Mouse (Mus musculus): ENCODE data around the gene Bloc1s6. TPM values are rescaled to one million over a fixed set of nuclear protein-coding genes. Genes with fewer than 3 reads are reported as not detected.

Gene Bloc1s6
- polyA plus RNA-seq, 1 experiment from 2014 or later: 49.6 TPM

- Histone ChIP-seq H3K9ac (ENCODE audit: low read length) (no peak overlapping the region), H3K36me3 (ENCODE audit: control insufficient read depth, insufficient read depth, low read length) (peaks cover 44% of the 10 kb centered on the region), H3K27ac (ENCODE audit: low read depth) (no peak overlapping the region), H3K4me2 (ENCODE audit: low read length) (no peak overlapping the region), H3K4me1 (replicated peaks; ENCODE audit: control insufficient read depth, insufficient read depth, low read length) (no peaks in the 10 kb centered on the region), H3K9me3 (ENCODE audit: control insufficient read depth, low read length) (no peaks in the 10 kb centered on the region), H3K27me3 (replicated peaks; ENCODE audit: control insufficient read depth, insufficient read depth, low read length) (no peaks in the 10 kb centered on the region), H3K4me3 (ENCODE audit: low read depth, low read length) (no peak overlapping the region)
- no peak for ATAC-seq (replicated peaks; ENCODE audit: low FRiP score, low TSS enrichment, low read depth)
- WGBS: 89% methylated on average over 9 of the region's 9 CpGs
- peak; percentile 39 for DNase-seq (ENCODE audit: low spot score)
Measured at GRCm38 (mm10) chr2:122746461-122746860, 8.2 kb downstream of the Bloc1s6 start.

- Histone ChIP-seq H3K4me3 (ENCODE audit: low read depth, low read length) (no peak overlapping the region), H3K36me3 (ENCODE audit: control insufficient read depth, insufficient read depth, low read length) (0 out of 2 replicates have a peak, but pooled peaks cover under 1% of the 10 kb centered on the region), H3K9me3 (ENCODE audit: control insufficient read depth, low read length) (no peaks in the 10 kb centered on the region), H3K4me2 (ENCODE audit: low read length) (no peak overlapping the region), H3K9ac (ENCODE audit: low read length) (no peak overlapping the region), H3K27ac (ENCODE audit: low read depth) (no peak overlapping the region), H3K27me3 (replicated peaks; ENCODE audit: control insufficient read depth, insufficient read depth, low read length) (no peaks in the 10 kb centered on the region), H3K4me1 (replicated peaks; ENCODE audit: control insufficient read depth, insufficient read depth, low read length) (no peaks in the 10 kb centered on the region)
- DNase-seq (ENCODE audit: low spot score) (peak; percentile 95), ATAC-seq (replicated peaks; ENCODE audit: low FRiP score, low TSS enrichment, low read depth) (no peak)
- 15% methylated on average over 7 of the region's 7 CpGs for WGBS
Measured at GRCm38 (mm10) chr2:122753739-122754343, 15.5 kb downstream of the Bloc1s6 start.

GRCm38 (mm10) chr2:122759791-122760190 is 21.5 kb downstream of the Bloc1s6 start:
- 94% methylated on average over 1 of the region's 1 CpGs for WGBS
- H3K4me1 ChIP-seq (replicated peaks; ENCODE audit: control insufficient read depth, insufficient read depth, low read length): no peaks in the 10 kb centered on the region
- DNase-seq (ENCODE audit: low spot score) (no peak), ATAC-seq (replicated peaks; ENCODE audit: low FRiP score, low TSS enrichment, low read depth) (no peak)
- no peaks in the 10 kb centered on the region for H3K9me3 ChIP-seq (ENCODE audit: control insufficient read depth, low read length)
- no peak overlapping the region for H3K4me2 ChIP-seq (ENCODE audit: low read length)
- H3K27ac ChIP-seq (ENCODE audit: low read depth): no peak overlapping the region
- H3K36me3 ChIP-seq (ENCODE audit: control insufficient read depth, insufficient read depth, low read length): no peaks in the 10 kb centered on the region
- H3K27me3 ChIP-seq (replicated peaks; ENCODE audit: control insufficient read depth, insufficient read depth, low read length): peaks cover 11% of the 10 kb centered on the region; the same call in 1 of the 2 replicates
- no peak overlapping the region for H3K9ac ChIP-seq (ENCODE audit: low read length)
- no peak overlapping the region for H3K4me3 ChIP-seq (ENCODE audit: low read depth, low read length)

GRCm38 (mm10) chr2:122762991-122763390 is 24.7 kb downstream of the Bloc1s6 start:
- no peak for DNase-seq (ENCODE audit: low spot score)
- H3K27ac ChIP-seq (ENCODE audit: low read depth): no peak overlapping the region
- no peak overlapping the region for H3K4me2 ChIP-seq (ENCODE audit: low read length)
- no peaks in the 10 kb centered on the region for H3K9me3 ChIP-seq (ENCODE audit: control insufficient read depth, low read length)
- WGBS: 59% methylated on average over 3 of the region's 3 CpGs
- ATAC-seq (replicated peaks; ENCODE audit: low FRiP score, low TSS enrichment, low read depth): no peak
- H3K4me1 ChIP-seq (replicated peaks; ENCODE audit: control insufficient read depth, insufficient read depth, low read length): no peaks in the 10 kb centered on the region
- H3K9ac ChIP-seq (ENCODE audit: low read length): no peak overlapping the region
- H3K4me3 ChIP-seq (ENCODE audit: low read depth, low read length): no peak overlapping the region
- no peaks in the 10 kb centered on the region for H3K36me3 ChIP-seq (ENCODE audit: control insufficient read depth, insufficient read depth, low read length)
- peaks cover 15% of the 10 kb centered on the region; the same call in 1 of the 2 replicates for H3K27me3 ChIP-seq (replicated peaks; ENCODE audit: control insufficient read depth, insufficient read depth, low read length)

GRCm38 (mm10) chr2:122764526-122764925 is 26.2 kb downstream of the Bloc1s6 start:
- Histone ChIP-seq H3K4me3 (ENCODE audit: low read depth, low read length) (no peak overlapping the region), H3K4me2 (ENCODE audit: low read length) (peak overlapping the region; percentile 76), H3K36me3 (ENCODE audit: control insufficient read depth, insufficient read depth, low read length) (no peaks in the 10 kb centered on the region), H3K27ac (ENCODE audit: low read depth) (no peak overlapping the region), H3K9me3 (ENCODE audit: control insufficient read depth, low read length) (no peaks in the 10 kb centered on the region), H3K9ac (ENCODE audit: low read length) (no peak overlapping the region), H3K4me1 (replicated peaks; ENCODE audit: control insufficient read depth, insufficient read depth, low read length) (no peaks in the 10 kb centered on the region), H3K27me3 (replicated peaks; ENCODE audit: control insufficient read depth, insufficient read depth, low read length) (peaks cover 15% of the 10 kb centered on the region; the same call in 1 of the 2 replicates)
- 56% methylated on average over 6 of the region's 6 CpGs for WGBS
- DNase-seq (ENCODE audit: low spot score): no peak
- no peak for ATAC-seq (replicated peaks; ENCODE audit: low FRiP score, low TSS enrichment, low read depth)

GRCm38 (mm10) chr2:122765071-122765793 is 26.9 kb downstream of the Bloc1s6 start, which contains the start of gene Sqor:
Gene Sqor (plus strand): TSS chr2:122765237.
- Histone ChIP-seq H3K4me1 (replicated peaks; ENCODE audit: control insufficient read depth, insufficient read depth, low read length) (no peaks in the 10 kb centered on the region), H3K4me2 (ENCODE audit: low read length) (peak within 1 kb of the TSS; percentile 76), H3K9me3 (ENCODE audit: control insufficient read depth, low read length) (no peaks in the 10 kb centered on the region), H3K36me3 (ENCODE audit: control insufficient read depth, insufficient read depth, low read length) (no peaks in the 10 kb centered on the region), H3K27me3 (replicated peaks; ENCODE audit: control insufficient read depth, insufficient read depth, low read length) (peaks cover 15% of the 10 kb centered on the region; the same call in 1 of the 2 replicates), H3K9ac (ENCODE audit: low read length) (peak within 1 kb of the TSS; percentile 39), H3K4me3 (ENCODE audit: low read depth, low read length) (peak within 1 kb of the TSS; percentile 39), H3K27ac (ENCODE audit: low read depth) (no peak within 1 kb of the TSS)
- peak; percentile 83 for ATAC-seq (replicated peaks; ENCODE audit: low FRiP score, low TSS enrichment, low read depth)
- under 1% methylated on average over 45 of the region's 46 CpGs for WGBS
- peak; percentile 71 for DNase-seq (ENCODE audit: low spot score)

GRCm38 (mm10) chr2:122765794-122766145 is 27.5 kb downstream of the Bloc1s6 start:
- Histone ChIP-seq H3K27ac (ENCODE audit: low read depth) (no peak overlapping the region), H3K27me3 (replicated peaks; ENCODE audit: control insufficient read depth, insufficient read depth, low read length) (peaks cover 15% of the 10 kb centered on the region; the same call in 1 of the 2 replicates), H3K4me2 (ENCODE audit: low read length) (peak overlapping the region; percentile 76), H3K4me1 (replicated peaks; ENCODE audit: control insufficient read depth, insufficient read depth, low read length) (no peaks in the 10 kb centered on the region), H3K9me3 (ENCODE audit: control insufficient read depth, low read length) (no peaks in the 10 kb centered on the region), H3K36me3 (ENCODE audit: control insufficient read depth, insufficient read depth, low read length) (no peaks in the 10 kb centered on the region), H3K4me3 (ENCODE audit: low read depth, low read length) (peak overlapping the region; percentile 39), H3K9ac (ENCODE audit: low read length) (no peak overlapping the region)
- no peak for DNase-seq (ENCODE audit: low spot score)
- peak; percentile 29; the same call in 1 of the 2 replicates for ATAC-seq (replicated peaks; ENCODE audit: low FRiP score, low TSS enrichment, low read depth)
- WGBS: 21% methylated on average over 3 of the region's 3 CpGs

GRCm38 (mm10) chr2:122771002-122771401 is 32.7 kb downstream of the Bloc1s6 start:
- 81% methylated on average over 2 of the region's 2 CpGs for WGBS
- Histone ChIP-seq H3K36me3 (ENCODE audit: control insufficient read depth, insufficient read depth, low read length) (no peaks in the 10 kb centered on the region), H3K4me1 (replicated peaks; ENCODE audit: control insufficient read depth, insufficient read depth, low read length) (no peaks in the 10 kb centered on the region), H3K9me3 (ENCODE audit: control insufficient read depth, low read length) (no peaks in the 10 kb centered on the region), H3K27ac (ENCODE audit: low read depth) (no peak overlapping the region), H3K9ac (ENCODE audit: low read length) (no peak overlapping the region), H3K4me2 (ENCODE audit: low read length) (no peak overlapping the region), H3K27me3 (replicated peaks; ENCODE audit: control insufficient read depth, insufficient read depth, low read length) (0 out of 2 replicates have a peak, but pooled peaks cover 3% of the 10 kb centered on the region), H3K4me3 (ENCODE audit: low read depth, low read length) (no peak overlapping the region)
- ATAC-seq (replicated peaks; ENCODE audit: low FRiP score, low TSS enrichment, low read depth) (no peak), DNase-seq (ENCODE audit: low spot score) (no peak)
